Mouse (Mus musculus) liver, postnatal 0 days (tissue): ENCODE measurements around the gene Lalba. TPM values are rescaled to one million over a fixed set of nuclear protein-coding genes. Genes with fewer than 3 reads are reported as not detected.
A peak's percentile ranks its signal among the peaks of the same experiment; 100 is the strongest.

Experiments
- ATAC-seq: fragments of 200-750 bp; cut with Nextera tagmentation; 2 replicates; pipeline ENCODE4 v1.8.0; 2017; ENCODE audit warnings: mild to moderate bottlenecking, moderate library complexity
- DNase-seq: peaks from one replicate; pipeline ENCODE4 v3.0.0-alpha.2; 2016
- H3K27ac ChIP-seq: fragments of 300-500 bp; sonication (generic); 2 replicates; pipeline ENCODE4 v1.5.1; 2014; ENCODE audit warnings: antibody characterized with exemption, moderate library complexity, mild to moderate bottlenecking, low read depth
- H3K27me3 ChIP-seq: fragments of 300-500 bp; sonication (generic); 2 replicates; pipeline ENCODE4 v1.6.1; 2014; ENCODE audit warnings: low read length, control low read depth, mixed read lengths; ENCODE audit not compliant: insufficient read depth
- H3K36me3 ChIP-seq: fragments of 300-500 bp; sonication (generic); replicated peaks from 2 replicates; pipeline ENCODE4 v1.6.1; 2014; ENCODE audit warnings: mild to moderate bottlenecking, control low read depth, low read length, moderate library complexity, mixed read lengths; ENCODE audit not compliant: insufficient read depth
- H3K4me1 ChIP-seq: fragments of 300-500 bp; sonication (generic); 2 replicates; pipeline ENCODE4 v1.6.1; 2014; ENCODE audit warnings: antibody characterized with exemption, mild to moderate bottlenecking, control low read depth; ENCODE audit not compliant: insufficient read depth
- H3K4me2 ChIP-seq: fragments of 300-500 bp; sonication (generic); 2 replicates; pipeline ENCODE4 v1.6.1; 2014; ENCODE audit warnings: low read depth, mild to moderate bottlenecking, low read length, moderate library complexity, mixed read lengths
- H3K4me3 ChIP-seq: fragments of 300-500 bp; sonication (generic); 2 replicates; pipeline ENCODE4 v1.5.1; 2014; ENCODE audit warnings: low read depth, low read length
- H3K9ac ChIP-seq: fragments of 300-500 bp; sonication (generic); replicated peaks from 2 replicates; pipeline ENCODE4 v1.6.1; 2014; ENCODE audit warnings: mild to moderate bottlenecking, moderate library complexity
- H3K9me3 ChIP-seq: fragments of 300-500 bp; sonication (generic); 2 replicates; pipeline ENCODE4 v1.6.1; 2016; ENCODE audit warnings: mild to moderate bottlenecking, control low read depth, low read length, mixed read lengths
- CTCF ChIP-seq: sonication (generic); IDR thresholded peaks from 2 replicates; pipeline ENCODE4 v1.5.1; 2016; ENCODE audit warnings: antibody characterized with exemption, low read depth
- EP300 ChIP-seq: IDR thresholded peaks from 2 replicates; pipeline ENCODE4 v1.6.1; 2016; ENCODE audit warnings: antibody characterized with exemption, low read depth, mild to moderate bottlenecking
- WGBS: fragments of 180-500 bp; shearing (Covaris S2); extraction: QIAGEN DNeasy Blood & Tissue Kit; methylation state at CpG from one replicate; pipeline ENCODE4 v1.1.7; 2014; ENCODE audit not compliant: insufficient replicate concordance; 5-methylcytosine and 5-hydroxymethylcytosine counted together
- polyA plus RNA-seq: library from polyadenylated mRNA; unstranded; fragments of >200 nt; fragmentation: Nextera tagmentation; extraction: Ambion mirVana; gene quantifications from 2 replicates; pipeline ENCODE4 v1.2.1, GENCODE M21; 2015

Lalba gene
- polyA plus RNA-seq, 1 experiment from 2014 or later: not detected

DNA sequence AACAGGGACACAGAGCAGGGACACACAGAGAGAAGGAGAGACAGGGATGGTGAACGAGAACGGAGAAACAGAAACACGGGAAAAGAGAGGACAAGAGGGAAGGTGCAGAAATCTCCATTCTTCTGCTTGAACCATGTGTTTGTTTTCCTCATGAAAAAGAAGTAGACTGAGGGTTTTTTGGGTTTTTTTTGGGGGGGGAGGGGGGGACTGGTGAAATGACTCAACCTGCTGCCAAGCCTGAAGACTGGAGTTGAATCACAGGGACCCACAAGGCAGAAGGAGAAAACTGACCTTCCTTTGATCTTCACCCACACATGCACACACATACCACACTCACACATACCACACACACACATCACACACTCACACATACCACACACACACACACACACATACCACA lies 20.8 kb upstream of the Lalba start:
- WGBS: 73% methylated on average over 3 of the region's 3 CpGs
- DNase-seq (no peak), ATAC-seq (no peak)
- H3K4me2 ChIP-seq: no peak overlapping the region
- H3K9ac ChIP-seq: no peak overlapping the region
- TF ChIP-seq CTCF (no peak), EP300 (no peak)
- no peak overlapping the region for H3K4me3 ChIP-seq
- no peaks in the 10 kb centered on the region; the same call in 1 of the 2 replicates for H3K4me1 ChIP-seq
- no peaks in the 10 kb centered on the region for H3K27me3 ChIP-seq
- H3K9me3 ChIP-seq: no peaks in the 10 kb centered on the region
- no peaks in the 10 kb centered on the region for H3K36me3 ChIP-seq
- H3K27ac ChIP-seq: no peak overlapping the region

DNA sequence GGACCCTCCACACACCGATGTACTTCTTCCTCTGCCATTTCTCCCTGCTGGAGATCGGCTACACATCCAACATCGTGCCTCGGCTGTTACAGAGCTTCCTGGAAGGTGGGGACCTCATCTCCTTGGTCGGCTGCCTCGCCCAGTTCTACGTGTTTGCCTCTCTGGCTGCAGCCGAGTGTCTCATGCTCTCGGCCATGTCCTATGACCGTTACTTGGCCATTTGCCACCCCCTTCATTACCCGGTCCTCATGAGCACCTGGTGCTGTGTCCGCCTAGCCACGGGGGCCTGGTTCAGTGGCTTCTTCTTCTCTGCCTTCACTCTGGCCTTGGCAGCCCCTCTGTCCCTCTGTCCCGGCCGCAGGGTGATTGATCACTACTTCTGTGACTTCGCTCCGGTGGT lies 15.1 kb upstream of the Lalba start:
- H3K4me1 ChIP-seq: no peaks in the 10 kb centered on the region
- 88% methylated on average over 17 of the region's 17 CpGs for WGBS

DNA sequence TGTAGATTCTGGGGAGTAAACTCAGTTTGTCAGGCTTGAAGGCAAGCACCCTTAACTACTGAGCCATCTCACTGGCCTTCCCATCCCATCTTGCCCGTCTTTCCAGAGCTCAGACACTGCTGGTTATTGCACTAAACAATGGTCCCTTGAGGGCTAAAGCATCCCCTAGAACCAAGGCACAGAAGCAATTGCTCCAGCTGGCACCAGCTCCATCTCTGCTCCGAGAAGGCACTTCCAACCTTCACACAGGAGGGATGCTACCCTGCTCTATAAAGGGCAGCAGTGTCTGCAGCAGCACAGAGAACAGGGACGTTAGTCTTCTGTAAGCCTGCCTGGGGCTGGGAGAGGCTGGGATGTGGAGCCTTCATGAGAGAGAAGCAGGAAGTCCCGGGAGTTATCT lies 9.6 kb upstream of the Lalba start, which contains the start of gene Olfr279:
Olfr279 (plus strand) TSS at position 301 of the 400 bp plus-strand sequence.
- DNase-seq: no peak
- H3K4me1 ChIP-seq: no peaks in the 10 kb centered on the region
- ATAC-seq: no peak
- H3K27me3 ChIP-seq: no peaks in the 10 kb centered on the region
- no peaks in the 10 kb centered on the region for H3K36me3 ChIP-seq
- no peak within 1 kb of the TSS for H3K9ac ChIP-seq
- no peak within 1 kb of the TSS for H3K27ac ChIP-seq
- TF ChIP-seq CTCF: no peak
- no peak within 1 kb of the TSS for H3K4me2 ChIP-seq
- 42% methylated on average over 4 of the region's 4 CpGs for WGBS
- H3K9me3 ChIP-seq: no peaks in the 10 kb centered on the region
- no peak within 1 kb of the TSS for H3K4me3 ChIP-seq

More for the DNA sequence above, 15.1 kb upstream of the Lalba start:
- no peak overlapping the region for H3K4me2 ChIP-seq
- no peaks in the 10 kb centered on the region for H3K36me3 ChIP-seq
- H3K9ac ChIP-seq: no peak overlapping the region
- DNase-seq (no peak), ATAC-seq (no peak)
- no peaks in the 10 kb centered on the region for H3K27me3 ChIP-seq
- H3K9me3 ChIP-seq: no peaks in the 10 kb centered on the region
- TF ChIP-seq CTCF: no peak
- no peak overlapping the region for H3K27ac ChIP-seq
- no peak overlapping the region for H3K4me3 ChIP-seq

DNA sequence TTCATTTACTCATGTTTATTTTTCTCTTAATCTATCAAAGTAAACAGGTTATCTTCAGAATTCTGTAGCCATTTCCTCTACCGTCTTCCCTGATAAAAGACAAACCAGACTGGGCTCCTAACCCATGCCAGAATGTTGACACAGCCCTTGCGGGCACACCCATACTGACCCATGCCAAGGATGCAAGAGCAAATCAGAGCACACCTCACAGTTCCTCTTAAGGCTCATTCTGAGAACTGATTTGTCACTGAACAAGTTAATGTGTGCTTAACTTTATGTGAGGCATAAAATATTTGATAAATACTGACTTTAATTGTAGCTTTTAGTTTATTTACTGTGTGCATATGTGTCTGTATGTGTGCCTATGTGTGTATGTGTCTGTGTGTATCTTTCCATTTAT lies 8.8 kb upstream of the Lalba start:
- no peak for ATAC-seq
- no peak overlapping the region for H3K9ac ChIP-seq
- H3K4me2 ChIP-seq: no peak overlapping the region
- DNase-seq: no peak
- no peak overlapping the region for H3K4me3 ChIP-seq
- no peaks in the 10 kb centered on the region for H3K36me3 ChIP-seq
- no peaks in the 10 kb centered on the region for H3K27me3 ChIP-seq
- TF ChIP-seq EP300 (no peak), CTCF (no peak)
- H3K27ac ChIP-seq: no peak overlapping the region
- H3K9me3 ChIP-seq: no peaks in the 10 kb centered on the region
- WGBS: 57% methylated on average over 2 of the region's 2 CpGs
- no peaks in the 10 kb centered on the region for H3K4me1 ChIP-seq

DNA sequence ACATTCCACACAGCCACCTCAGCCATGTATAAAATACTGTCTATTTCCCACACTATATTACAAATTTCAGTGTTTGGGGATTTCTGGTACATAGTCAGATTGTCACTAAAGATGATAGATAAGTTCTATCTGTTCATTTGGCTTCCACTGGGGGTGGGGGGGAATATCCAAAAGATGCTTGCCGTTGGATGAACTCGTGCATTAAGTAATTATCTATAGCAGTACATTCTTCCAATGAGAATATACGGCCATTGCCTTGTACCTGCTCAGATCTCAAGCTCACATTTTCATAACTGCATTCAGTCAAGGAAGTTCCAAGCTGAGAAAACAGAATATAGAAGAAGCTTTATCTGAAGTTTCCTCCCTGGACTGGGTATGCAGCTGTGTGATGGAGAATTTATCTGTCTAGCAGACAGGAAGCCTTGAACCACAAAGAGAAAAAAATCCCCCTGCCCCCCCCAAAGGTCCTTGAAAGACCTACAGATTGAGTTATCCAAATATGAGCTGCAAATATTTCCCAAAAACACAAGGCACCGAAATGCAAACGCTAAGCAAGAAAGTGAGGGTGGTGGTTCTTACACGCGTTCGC lies 4.0 kb upstream of the Lalba start:
- H3K36me3 ChIP-seq: no peaks in the 10 kb centered on the region
- 60% methylated on average over 8 of the region's 8 CpGs for WGBS
- TF ChIP-seq EP300 (no peak), CTCF (no peak)
- no peak for ATAC-seq
- no peaks in the 10 kb centered on the region for H3K27me3 ChIP-seq
- no peak overlapping the region for H3K4me2 ChIP-seq
- 0 out of 2 replicates have a peak, but pooled peaks cover 4% of the 10 kb centered on the region for H3K4me1 ChIP-seq
- H3K9ac ChIP-seq: no peak overlapping the region
- no peak overlapping the region for H3K27ac ChIP-seq
- DNase-seq: no peak
- H3K9me3 ChIP-seq: no peaks in the 10 kb centered on the region
- H3K4me3 ChIP-seq: no peak overlapping the region

DNA sequence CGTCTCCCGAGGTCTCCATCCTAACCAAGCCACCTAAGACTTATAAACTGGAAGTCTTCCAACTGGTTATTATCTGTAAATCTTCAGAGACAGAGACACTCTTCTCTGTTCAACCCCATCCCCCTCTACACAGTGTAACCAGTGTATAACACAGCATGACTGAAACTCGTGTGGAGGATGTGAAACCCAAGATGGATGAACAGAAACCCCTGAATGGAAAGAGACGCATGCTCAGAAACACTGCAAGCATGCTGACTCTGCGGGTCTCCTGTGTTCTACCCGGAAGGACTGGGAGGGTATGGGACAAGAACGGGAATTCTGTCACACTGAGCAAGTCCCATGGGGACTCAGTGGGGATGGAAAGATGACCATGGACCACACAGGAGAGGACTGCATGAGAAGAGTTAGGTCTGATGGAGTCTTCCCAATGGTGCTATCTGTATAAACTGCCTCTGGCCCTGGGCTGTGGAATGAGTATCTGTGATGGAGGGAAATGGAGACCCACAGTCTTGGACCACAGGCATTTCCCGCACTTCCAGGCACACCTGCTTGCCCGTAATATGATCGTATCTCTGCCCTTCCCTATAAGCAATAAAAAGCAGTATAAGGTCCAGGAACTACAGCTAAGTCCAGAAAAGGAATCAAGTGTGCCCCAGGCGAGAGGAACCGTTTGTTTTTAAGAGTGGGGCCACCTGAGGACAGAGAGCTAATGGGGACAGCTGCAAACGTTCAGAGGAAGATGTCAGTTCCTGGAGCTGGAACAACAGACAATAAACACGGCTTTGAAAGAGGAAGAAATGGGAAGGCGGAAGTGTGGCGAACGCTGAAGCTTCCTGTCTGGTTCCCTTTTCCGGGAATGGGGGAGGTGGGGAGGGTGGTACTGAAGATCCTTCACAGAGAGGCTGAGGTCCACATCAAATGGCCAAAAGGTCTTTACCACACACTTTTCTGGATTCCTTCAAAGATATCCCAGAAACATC lies 1.7 kb upstream of the Lalba start:
- Histone ChIP-seq H3K9me3 (no peaks in the 10 kb centered on the region), H3K4me2 (peak overlapping the region; percentile 22; the same call in 1 of the 2 replicates), H3K9ac (no peak overlapping the region), H3K4me1 (0 out of 2 replicates have a peak, but pooled peaks cover 4% of the 10 kb centered on the region), H3K4me3 (no peak overlapping the region), H3K27me3 (no peaks in the 10 kb centered on the region), H3K36me3 (no peaks in the 10 kb centered on the region), H3K27ac (peak overlapping the region; percentile 85)
- TF ChIP-seq CTCF (no peak), EP300 (peak; percentile 13; the same call in 1 of the 2 replicates)
- 40% methylated on average over 18 of the region's 18 CpGs for WGBS
- DNase-seq: peak; percentile 29
- peak; percentile 77 for ATAC-seq
